Mouse (Mus musculus) midbrain, embryonic 14.5 days (tissue): Measurements from ENCODE around the gene Col4a2. TPM values are rescaled to one million over a fixed set of nuclear protein-coding genes. Genes with fewer than 3 reads are reported as not detected.

Experiments
- ATAC-seq: fragments of 200-750 bp; cut with Nextera tagmentation; 2 replicates; pipeline ENCODE4 v1.8.0; 2017; ENCODE audit warnings: moderate number of reproducible peaks, moderate library complexity; ENCODE audit not compliant: low FRiP score, low TSS enrichment
- DNase-seq: peaks from one replicate; pipeline ENCODE4 v3.0.0-alpha.2; 2015
- H3K27ac ChIP-seq: fragments of 300-500 bp; sonication (generic); replicated peaks from 2 replicates; pipeline ENCODE4 v1.5.1; 2014; ENCODE audit warnings: mild to moderate bottlenecking, low read depth, low read length, moderate library complexity
- H3K27me3 ChIP-seq: fragments of 300-500 bp; sonication (generic); 2 replicates; pipeline ENCODE4 v1.6.1; 2014; ENCODE audit warnings: low read length, control low read depth, mixed read lengths; ENCODE audit not compliant: control insufficient read depth, insufficient read depth
- H3K36me3 ChIP-seq: fragments of 300-500 bp; sonication (generic); 2 replicates; pipeline ENCODE4 v1.6.1; 2014; ENCODE audit warnings: low read length, control low read depth; ENCODE audit not compliant: control insufficient read depth, insufficient read depth
- H3K4me1 ChIP-seq: fragments of 300-500 bp; sonication (generic); 2 replicates; pipeline ENCODE4 v1.6.1; 2014; ENCODE audit warnings: mild to moderate bottlenecking, antibody characterized with exemption, low read length, control low read depth; ENCODE audit not compliant: control insufficient read depth, insufficient read depth
- H3K4me2 ChIP-seq: fragments of 300-500 bp; sonication (generic); 2 replicates; pipeline ENCODE4 v1.6.1; 2014; ENCODE audit warnings: mild to moderate bottlenecking, low read length, moderate library complexity
- H3K4me3 ChIP-seq: fragments of 300-500 bp; sonication (generic); replicated peaks from 2 replicates; pipeline ENCODE4 v1.5.1; 2014; ENCODE audit warnings: low read depth, low read length
- H3K9ac ChIP-seq: fragments of 300-500 bp; sonication (generic); replicated peaks from 2 replicates; pipeline ENCODE4 v1.6.1; 2014; ENCODE audit warnings: mild to moderate bottlenecking, low read length, moderate library complexity
- H3K9me3 ChIP-seq: fragments of 300-500 bp; sonication (generic); 2 replicates; pipeline ENCODE4 v1.6.1; 2016; ENCODE audit warnings: low read length, control low read depth, mixed read lengths; ENCODE audit not compliant: control insufficient read depth
- WGBS: fragments of 180-500 bp; shearing (Covaris S2); extraction: QIAGEN DNeasy Blood & Tissue Kit; methylation state at CpG from one replicate; pipeline ENCODE4 v1.1.7; 2014; 5-methylcytosine and 5-hydroxymethylcytosine counted together
- polyA plus RNA-seq: library from polyadenylated mRNA; unstranded; fragments of >200 nt; fragmentation: Nextera tagmentation; extraction: Ambion mirVana; gene quantifications from 2 replicates; pipeline ENCODE4 v1.2.1, GENCODE M21; 2014

The Col4a2 gene
- polyA plus RNA-seq, 1 experiment from 2014 or later, result 40.7 TPM

GRCm38 (mm10) chr8:11430688-11431087 is 118.1 kb downstream of the Col4a2 start:
- H3K27ac ChIP-seq, result no peak overlapping the region
- H3K9ac ChIP-seq, result no peak overlapping the region
- no peak for DNase-seq
- no peak overlapping the region for H3K4me2 ChIP-seq
- no peak for ATAC-seq
- H3K27me3 ChIP-seq, result no peaks in the 10 kb centered on the region
- H3K4me1 ChIP-seq, result no peaks in the 10 kb centered on the region
- H3K4me3 ChIP-seq, result no peak overlapping the region
- H3K9me3 ChIP-seq, result no peaks in the 10 kb centered on the region
- WGBS, result 54% methylated on average over 5 of the region's 5 CpGs
- H3K36me3 ChIP-seq, result no peaks in the 10 kb centered on the region

GRCm38 (mm10) chr8:11437862-11438261 is 125.3 kb downstream of the Col4a2 start:
- no peaks in the 10 kb centered on the region for H3K9me3 ChIP-seq
- ATAC-seq (no peak), DNase-seq (no peak)
- no peak overlapping the region for H3K27ac ChIP-seq
- no peaks in the 10 kb centered on the region for H3K36me3 ChIP-seq
- WGBS, result 56% methylated on average over 12 of the region's 12 CpGs
- H3K9ac ChIP-seq, result no peak overlapping the region
- H3K27me3 ChIP-seq, result no peaks in the 10 kb centered on the region
- H3K4me1 ChIP-seq, result no peaks in the 10 kb centered on the region
- H3K4me2 ChIP-seq, result no peak overlapping the region
- no peak overlapping the region for H3K4me3 ChIP-seq

- Histone ChIP-seq H3K4me3 (no peak overlapping the region), H3K36me3 (no peaks in the 10 kb centered on the region), H3K9ac (no peak overlapping the region), H3K27ac (no peak overlapping the region), H3K27me3 (no peaks in the 10 kb centered on the region), H3K9me3 (no peaks in the 10 kb centered on the region), H3K4me1 (no peaks in the 10 kb centered on the region), H3K4me2 (no peak overlapping the region)
- ATAC-seq (no peak), DNase-seq (no peak)
- 93% methylated on average over 6 of the region's 6 CpGs for WGBS
Observed at GRCm38 (mm10) chr8:11441291-11441690, 128.7 kb downstream of the Col4a2 start.

DNA sequence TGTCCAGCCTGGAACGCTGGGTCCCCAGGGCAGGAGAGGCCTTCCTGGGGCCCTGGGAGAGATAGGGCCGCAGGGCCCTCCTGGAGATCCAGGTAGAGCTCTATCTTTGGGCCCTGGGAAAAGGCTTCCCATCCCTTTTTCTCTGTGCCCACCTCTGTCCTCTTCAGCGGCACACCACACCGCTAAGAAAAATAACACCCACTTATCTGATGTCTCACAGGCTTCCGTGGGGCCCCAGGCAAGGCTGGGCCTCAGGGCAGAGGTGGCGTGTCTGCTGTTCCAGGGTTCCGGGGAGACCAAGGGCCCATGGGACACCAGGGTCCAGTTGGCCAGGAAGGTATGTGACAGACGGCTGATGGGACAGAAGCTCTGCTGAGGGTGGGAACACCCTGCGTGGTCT is 131.0 kb downstream of the Col4a2 start:
- no peak overlapping the region for H3K4me3 ChIP-seq
- no peaks in the 10 kb centered on the region for H3K4me1 ChIP-seq
- WGBS, result 90% methylated on average over 9 of the region's 9 CpGs
- ATAC-seq (no peak), DNase-seq (no peak)
- no peak overlapping the region for H3K9ac ChIP-seq
- no peak overlapping the region for H3K27ac ChIP-seq
- no peaks in the 10 kb centered on the region for H3K27me3 ChIP-seq
- no peaks in the 10 kb centered on the region for H3K9me3 ChIP-seq
- no peaks in the 10 kb centered on the region for H3K36me3 ChIP-seq
- H3K4me2 ChIP-seq, result no peak overlapping the region

GRCm38 (mm10) chr8:11444216-11444615 is 131.6 kb downstream of the Col4a2 start:
- no peak for ATAC-seq
- Histone ChIP-seq H3K9me3 (no peaks in the 10 kb centered on the region), H3K27me3 (no peaks in the 10 kb centered on the region), H3K4me3 (no peak overlapping the region), H3K4me1 (no peaks in the 10 kb centered on the region), H3K9ac (no peak overlapping the region), H3K36me3 (no peaks in the 10 kb centered on the region), H3K4me2 (no peak overlapping the region), H3K27ac (no peak overlapping the region)
- WGBS, result 88% methylated on average over 7 of the region's 7 CpGs
- DNase-seq, result no peak

- Histone ChIP-seq H3K9ac (no peak overlapping the region), H3K4me1 (no peaks in the 10 kb centered on the region), H3K36me3 (no peaks in the 10 kb centered on the region), H3K27ac (no peak overlapping the region), H3K27me3 (no peaks in the 10 kb centered on the region), H3K4me2 (no peak overlapping the region), H3K4me3 (no peak overlapping the region), H3K9me3 (no peaks in the 10 kb centered on the region)
- ATAC-seq, result no peak
- no peak for DNase-seq
- WGBS, result 92% methylated on average over 13 of the region's 13 CpGs
Observed at GRCm38 (mm10) chr8:11445790-11446189, 133.2 kb downstream of the Col4a2 start.

DNA sequence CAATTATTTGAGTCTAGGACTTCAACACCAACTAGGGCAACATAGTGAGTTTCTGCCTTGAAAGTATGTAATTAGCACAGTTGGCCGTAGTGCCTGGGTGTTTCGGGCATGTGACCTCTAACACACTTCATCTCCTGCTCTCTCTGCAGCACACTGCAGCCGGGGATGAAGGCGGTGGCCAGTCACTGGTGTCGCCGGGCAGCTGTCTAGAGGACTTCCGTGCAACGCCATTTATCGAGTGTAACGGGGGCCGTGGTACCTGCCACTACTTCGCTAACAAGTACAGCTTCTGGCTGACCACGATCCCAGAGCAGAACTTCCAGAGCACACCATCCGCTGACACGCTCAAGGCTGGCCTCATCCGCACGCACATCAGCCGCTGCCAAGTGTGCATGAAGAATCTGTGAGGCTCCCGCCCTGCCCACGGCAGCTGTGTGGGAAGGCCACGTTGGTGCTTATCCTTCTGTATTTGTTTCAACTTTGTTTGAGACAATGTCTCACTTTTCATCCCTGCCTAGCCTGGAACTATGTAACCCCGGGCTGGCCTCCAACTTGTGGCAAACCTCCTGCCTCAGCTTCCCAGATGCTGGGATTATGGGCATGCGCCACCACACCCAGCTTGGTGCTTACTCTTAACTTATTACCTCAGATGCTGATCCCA is 135.4 kb downstream of the Col4a2 start:
- no peaks in the 10 kb centered on the region for H3K36me3 ChIP-seq
- no peak overlapping the region for H3K9ac ChIP-seq
- H3K9me3 ChIP-seq, result no peaks in the 10 kb centered on the region
- H3K27me3 ChIP-seq, result no peaks in the 10 kb centered on the region
- no peak for ATAC-seq
- H3K27ac ChIP-seq, result no peak overlapping the region
- WGBS, result 93% methylated on average over 23 of the region's 23 CpGs
- DNase-seq, result no peak
- H3K4me2 ChIP-seq, result no peak overlapping the region
- 0 out of 2 replicates have a peak, but pooled peaks cover 5% of the 10 kb centered on the region for H3K4me1 ChIP-seq
- H3K4me3 ChIP-seq, result no peak overlapping the region

DNA sequence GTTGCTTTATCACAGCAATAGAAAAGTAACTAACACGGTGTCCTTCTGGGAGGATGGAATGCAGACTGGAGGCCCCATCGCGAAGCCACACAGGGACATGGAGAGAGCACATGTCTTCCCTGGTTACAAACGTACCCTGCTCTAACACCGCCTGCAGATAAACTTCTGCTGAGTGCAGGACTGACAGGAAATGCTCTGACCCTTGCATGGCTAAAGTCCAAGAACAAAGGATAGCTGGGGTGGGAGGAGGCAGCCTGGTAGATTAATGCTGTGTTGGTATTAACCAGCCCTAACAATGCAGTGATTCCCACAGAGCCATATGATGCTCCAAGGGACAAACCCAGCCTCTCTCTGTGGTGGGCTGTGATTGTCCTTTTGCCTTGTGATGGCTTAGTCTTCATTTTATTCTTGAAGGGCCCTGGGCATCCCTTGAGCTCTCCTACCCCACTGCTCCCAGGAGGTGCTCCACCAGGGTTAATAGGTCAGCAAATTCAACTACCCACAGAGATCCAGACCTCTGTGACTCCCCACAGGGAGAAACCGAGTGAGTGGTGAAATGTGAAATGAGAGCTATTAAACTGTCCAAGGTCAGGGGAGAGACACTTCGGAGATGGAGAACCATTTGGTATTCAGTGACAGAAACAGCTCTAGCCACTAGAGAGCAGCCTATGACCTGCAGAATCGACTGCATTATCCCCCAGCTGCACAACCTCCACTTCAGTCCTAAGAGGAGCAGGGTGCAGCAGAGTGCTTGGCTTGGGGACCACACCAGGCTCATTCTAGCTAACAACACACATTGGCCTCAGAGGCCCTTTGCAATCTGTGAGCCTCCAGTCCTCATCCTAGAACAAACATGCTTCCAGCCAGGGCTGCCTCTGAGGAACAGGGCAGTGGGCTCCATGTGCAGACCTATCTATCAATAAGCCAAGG is 137.8 kb downstream of the Col4a2 start:
- no peak overlapping the region for H3K4me2 ChIP-seq
- no peak overlapping the region for H3K9ac ChIP-seq
- 23% methylated on average over 8 of the region's 8 CpGs for WGBS
- no peak overlapping the region for H3K4me3 ChIP-seq
- DNase-seq (peak; percentile 59), ATAC-seq (no peak)
- no peaks in the 10 kb centered on the region for H3K9me3 ChIP-seq
- peaks cover 12% of the 10 kb centered on the region; the same call in 1 of the 2 replicates for H3K4me1 ChIP-seq
- no peak overlapping the region for H3K27ac ChIP-seq
- H3K27me3 ChIP-seq, result no peaks in the 10 kb centered on the region
- H3K36me3 ChIP-seq, result no peaks in the 10 kb centered on the region
